Mouse (Mus musculus): Measurements from ENCODE around the gene Zfand3. TPM values are rescaled to one million over a fixed set of nuclear protein-coding genes. Genes with fewer than 3 reads are reported as not detected.

The Zfand3 gene
- polyA plus RNA-seq, 2 experiments, result 9.6 to 19.2 TPM

DNA sequence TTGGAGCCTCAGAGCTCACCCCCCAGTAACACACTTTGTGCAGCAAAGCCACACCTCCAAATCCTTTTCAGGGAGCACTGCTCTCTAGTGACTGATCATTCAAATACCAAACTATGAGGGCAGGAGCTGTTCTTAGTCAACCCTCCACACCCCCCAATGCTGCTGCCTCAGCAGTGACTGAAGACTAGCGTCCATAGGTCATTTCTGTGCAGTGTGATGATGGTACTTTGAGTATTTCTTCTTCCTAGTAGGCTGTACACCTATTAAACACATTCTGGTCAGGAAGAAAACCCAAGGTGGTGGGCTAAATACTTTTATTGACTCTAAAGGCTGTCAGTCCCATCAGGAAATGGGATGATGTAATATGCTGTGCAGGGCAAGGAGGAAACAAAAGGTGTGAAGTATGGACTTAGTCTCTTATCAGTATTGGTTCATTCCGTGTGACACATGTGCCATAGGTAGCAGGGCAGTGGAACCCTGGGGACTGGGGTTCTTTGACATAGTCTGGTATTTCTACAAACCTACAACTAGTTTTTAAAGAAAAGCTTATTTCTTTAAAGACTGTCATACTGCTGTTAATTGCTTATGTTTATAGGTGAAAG lies 88.7 kb downstream of the Zfand3 start:
- Histone ChIP-seq H3K4me2 (ENCODE audit: low read depth) (no peak overlapping the region), H3K36me3 (replicated peaks; ENCODE audit: control insufficient read depth, insufficient read depth, low read depth) (no peaks in the 10 kb centered on the region), H3K9ac (replicated peaks) (no peak overlapping the region), H3K4me3 (ENCODE audit: insufficient read depth in 1 of 2, low read depth in 2 of 2, low read length in 2 of 2) (no peak overlapping the region), H3K9me3 (ENCODE audit: control insufficient read depth, low read length) (no peaks in the 10 kb centered on the region), H3K27me3 (ENCODE audit: control insufficient read depth, insufficient read depth, low read length) (no peaks in the 10 kb centered on the region), H3K4me1 (replicated peaks; ENCODE audit: control insufficient read depth in 2 of 2, insufficient read depth in 2 of 2, low read length in 1 of 2) (peaks cover 8 to 13% of the 10 kb centered on the region in 2 experiments), H3K27ac (no peak overlapping the region)
- no peak for ATAC-seq (ENCODE audit: insufficient read depth)
- WGBS (ENCODE audit: insufficient replicate concordance), result 71% methylated on average over 2 of the region's 2 CpGs
- no peak for DNase-seq (ENCODE audit: low read depth in 3 of 3, low spot score in 3 of 3)
- TF ChIP-seq CTCF (IDR thresholded peaks at IDR 0.05; ENCODE audit: low read depth) (no peak), EP300 (IDR thresholded peaks at IDR 0.05; ENCODE audit: low read depth) (no peak)

DNA sequence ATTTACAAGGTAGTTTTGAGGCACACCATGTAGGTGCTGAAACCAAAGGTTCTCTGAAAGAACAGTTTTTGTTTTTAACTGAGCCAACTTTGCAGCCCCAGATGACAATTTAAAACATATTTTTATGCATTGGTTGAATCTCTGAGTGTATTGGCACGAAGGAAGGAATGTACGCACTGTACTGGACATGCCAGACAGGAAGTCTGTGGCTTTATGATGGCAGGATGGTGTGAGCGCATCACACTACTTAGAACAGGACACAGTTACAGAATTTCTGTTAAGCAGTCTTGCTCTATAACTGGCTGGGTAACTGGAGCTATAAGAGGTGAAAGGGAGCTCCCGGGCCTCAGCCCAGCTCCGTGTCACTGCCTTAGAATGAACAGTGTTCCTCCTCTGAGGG lies 92.6 kb downstream of the Zfand3 start:
- H3K4me1 ChIP-seq (replicated peaks; ENCODE audit: control insufficient read depth in 2 of 2, insufficient read depth in 2 of 2, low read length in 1 of 2), result peaks cover 3 to 8% of the 10 kb centered on the region in 2 experiments; a peak in 2 of 4 replicates
- H3K36me3 ChIP-seq (replicated peaks; ENCODE audit: control insufficient read depth, insufficient read depth, low read depth), result no peaks in the 10 kb centered on the region
- no peak overlapping the region for H3K4me3 ChIP-seq (ENCODE audit: insufficient read depth in 1 of 2, low read depth in 2 of 2, low read length in 2 of 2)
- no peak overlapping the region for H3K9ac ChIP-seq (replicated peaks)
- TF ChIP-seq EP300 (IDR thresholded peaks at IDR 0.05; ENCODE audit: low read depth) (no peak), CTCF (IDR thresholded peaks at IDR 0.05; ENCODE audit: low read depth) (no peak)
- H3K27me3 ChIP-seq (ENCODE audit: control insufficient read depth, insufficient read depth, low read length), result no peaks in the 10 kb centered on the region
- ATAC-seq (ENCODE audit: insufficient read depth) (no peak), DNase-seq (ENCODE audit: low read depth in 3 of 3, low spot score in 3 of 3) (no peak)
- no peak overlapping the region for H3K27ac ChIP-seq
- WGBS (ENCODE audit: insufficient replicate concordance), result 50% methylated on average over 5 of the region's 5 CpGs
- no peaks in the 10 kb centered on the region for H3K9me3 ChIP-seq (ENCODE audit: control insufficient read depth, low read length)
- no peak overlapping the region for H3K4me2 ChIP-seq (ENCODE audit: low read depth)

DNA sequence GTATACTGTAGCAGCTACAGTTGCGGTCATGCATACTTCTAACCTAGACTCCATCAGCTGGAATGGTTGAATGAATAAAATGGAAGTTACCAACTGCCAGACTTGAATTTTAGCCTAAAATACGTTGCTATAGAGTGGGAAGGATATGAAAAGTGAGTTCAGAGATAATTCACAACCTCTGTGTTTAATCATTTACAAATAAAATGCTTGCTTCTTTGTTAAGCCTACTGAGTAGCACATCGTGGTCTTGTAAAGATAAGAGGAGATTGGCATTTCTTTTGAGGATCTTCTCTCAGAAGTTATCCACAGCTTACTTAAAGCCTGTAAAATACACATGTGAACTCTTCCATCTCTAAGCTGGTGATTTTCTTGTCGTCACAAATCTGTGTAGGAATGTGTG lies 93.1 kb downstream of the Zfand3 start:
- peaks cover 3 to 8% of the 10 kb centered on the region in 2 experiments; a peak in 2 of 4 replicates for H3K4me1 ChIP-seq (replicated peaks; ENCODE audit: control insufficient read depth in 2 of 2, insufficient read depth in 2 of 2, low read length in 1 of 2)
- no peaks in the 10 kb centered on the region for H3K9me3 ChIP-seq (ENCODE audit: control insufficient read depth, low read length)
- no peak overlapping the region for H3K27ac ChIP-seq
- no peak overlapping the region for H3K4me3 ChIP-seq (ENCODE audit: insufficient read depth in 1 of 2, low read depth in 2 of 2, low read length in 2 of 2)
- DNase-seq (ENCODE audit: low read depth in 3 of 3, low spot score in 3 of 3) (no peak), ATAC-seq (ENCODE audit: insufficient read depth) (no peak)
- 38% methylated on average over 4 of the region's 4 CpGs for WGBS (ENCODE audit: insufficient replicate concordance)
- no peak overlapping the region for H3K9ac ChIP-seq (replicated peaks)
- no peaks in the 10 kb centered on the region for H3K27me3 ChIP-seq (ENCODE audit: control insufficient read depth, insufficient read depth, low read length)
- TF ChIP-seq EP300 (IDR thresholded peaks at IDR 0.05; ENCODE audit: low read depth), result no peak
- TF ChIP-seq CTCF (IDR thresholded peaks at IDR 0.05; ENCODE audit: low read depth), result no peak
- no peaks in the 10 kb centered on the region for H3K36me3 ChIP-seq (replicated peaks; ENCODE audit: control insufficient read depth, insufficient read depth, low read depth)
- H3K4me2 ChIP-seq (ENCODE audit: low read depth), result no peak overlapping the region

DNA sequence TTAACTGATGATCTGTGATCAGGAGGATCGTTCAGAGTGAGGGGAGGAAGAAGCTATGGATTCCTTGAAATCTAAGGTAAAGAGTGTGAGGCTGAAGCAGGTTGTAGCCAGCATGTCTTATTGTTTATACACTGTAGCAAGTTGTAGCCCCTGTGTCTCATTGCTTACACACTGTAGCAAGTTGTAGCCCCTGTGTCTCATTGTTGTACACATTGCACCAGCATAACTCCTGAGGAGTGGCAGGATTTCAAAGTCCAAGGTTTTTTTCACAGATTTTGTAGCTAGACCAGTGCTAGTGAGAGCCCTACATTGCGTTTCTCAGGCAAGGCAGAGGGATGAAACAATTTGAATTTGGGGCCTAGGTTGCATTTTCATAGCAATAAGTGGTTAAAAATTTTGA lies 95.1 kb downstream of the Zfand3 start:
- Histone ChIP-seq H3K27ac (no peak overlapping the region), H3K36me3 (replicated peaks; ENCODE audit: control insufficient read depth, insufficient read depth, low read depth) (no peaks in the 10 kb centered on the region), H3K4me1 (replicated peaks; ENCODE audit: control insufficient read depth in 2 of 2, insufficient read depth in 2 of 2, low read length in 1 of 2) (peaks cover 3 to 10% of the 10 kb centered on the region in 2 experiments; a peak in 3 of 4 replicates), H3K27me3 (ENCODE audit: control insufficient read depth, insufficient read depth, low read length) (no peaks in the 10 kb centered on the region), H3K9me3 (ENCODE audit: control insufficient read depth, low read length) (no peaks in the 10 kb centered on the region), H3K4me2 (ENCODE audit: low read depth) (no peak overlapping the region), H3K9ac (replicated peaks) (no peak overlapping the region), H3K4me3 (ENCODE audit: insufficient read depth in 1 of 2, low read depth in 2 of 2, low read length in 2 of 2) (no peak overlapping the region)
- DNase-seq (ENCODE audit: low read depth in 3 of 3, low spot score in 3 of 3), result no peak
- 60% methylated on average over 2 of the region's 2 CpGs for WGBS (ENCODE audit: insufficient replicate concordance)
- no peak for ATAC-seq (ENCODE audit: insufficient read depth)
- TF ChIP-seq CTCF (IDR thresholded peaks at IDR 0.05; ENCODE audit: low read depth), result no peak
- no peak for TF ChIP-seq EP300 (IDR thresholded peaks at IDR 0.05; ENCODE audit: low read depth)

DNA sequence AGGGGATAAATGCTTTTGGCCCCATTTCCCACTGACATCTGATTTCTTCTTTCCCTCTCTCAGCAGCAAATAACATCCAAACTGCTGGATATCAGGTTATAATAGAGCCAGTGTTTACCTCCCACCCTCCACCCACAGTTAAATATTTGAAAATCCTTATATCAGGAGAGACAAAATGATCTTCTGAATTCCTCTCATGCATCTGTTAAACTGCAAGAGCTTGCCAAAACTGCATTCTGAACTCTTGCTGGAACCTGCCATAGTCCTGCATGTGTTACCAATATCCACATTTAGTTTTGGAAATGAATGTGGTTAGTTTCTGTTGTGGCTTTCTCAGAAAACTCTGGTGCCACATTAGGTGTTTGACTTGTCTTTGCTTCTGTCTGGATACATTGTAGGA lies 97.3 kb downstream of the Zfand3 start:
- DNase-seq (ENCODE audit: low read depth in 3 of 3, low spot score in 3 of 3) (no peak), ATAC-seq (ENCODE audit: insufficient read depth) (no peak)
- H3K36me3 ChIP-seq (replicated peaks; ENCODE audit: control insufficient read depth, insufficient read depth, low read depth), result no peaks in the 10 kb centered on the region
- no peaks in the 10 kb centered on the region for H3K27me3 ChIP-seq (ENCODE audit: control insufficient read depth, insufficient read depth, low read length)
- no peaks in the 10 kb centered on the region for H3K9me3 ChIP-seq (ENCODE audit: control insufficient read depth, low read length)
- no peak overlapping the region for H3K9ac ChIP-seq (replicated peaks)
- TF ChIP-seq EP300 (IDR thresholded peaks at IDR 0.05; ENCODE audit: low read depth), result no peak
- no peak for TF ChIP-seq CTCF (IDR thresholded peaks at IDR 0.05; ENCODE audit: low read depth)
- no peak overlapping the region for H3K27ac ChIP-seq
- H3K4me1 ChIP-seq (replicated peaks; ENCODE audit: control insufficient read depth in 2 of 2, insufficient read depth in 2 of 2, low read length in 1 of 2), result peaks cover 3 to 10% of the 10 kb centered on the region in 2 experiments; a peak in 3 of 4 replicates
- no peak overlapping the region for H3K4me2 ChIP-seq (ENCODE audit: low read depth)
- no peak overlapping the region for H3K4me3 ChIP-seq (ENCODE audit: insufficient read depth in 1 of 2, low read depth in 2 of 2, low read length in 2 of 2)

All from liver, embryonic 14.5 days (tissue).